10 mouse cellular contexts compared by ENCODE assay signal in the genomic region with DNA sequence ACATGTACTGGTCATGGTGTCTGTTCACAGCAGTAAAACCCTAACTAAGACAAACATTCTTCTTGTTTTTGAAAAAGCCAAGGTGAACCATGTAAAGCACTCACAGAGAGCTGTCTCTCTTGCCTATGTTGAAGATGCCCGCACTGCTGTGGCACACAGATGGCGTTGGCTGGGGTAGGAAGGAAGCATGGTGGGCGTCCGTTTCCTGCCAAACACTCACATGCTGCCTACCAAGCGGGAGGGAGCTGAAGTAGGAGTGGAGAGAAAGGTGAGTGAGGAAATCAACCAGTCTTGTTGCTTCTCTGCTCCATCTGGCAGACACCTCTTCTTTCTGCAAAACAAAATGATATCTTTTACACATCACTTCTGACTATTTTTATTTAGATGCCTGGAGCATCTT.
DNase-seq lines count a peak whose midpoint lies in the region; ATAC-seq and TF ChIP-seq lines count a peak whose summit lies in the region.
"Had no signal": no experiment of that assay in that cellular context is flagged by ENCODE, and none has a peak within 500 bp of the region (broad histone marks: within the 10 kb centered on the region; RNA-seq: fewer than 3 reads in every experiment).

No protein-coding gene starts in this region.

- no peaks in the 10 kb centered on the region for H3K4me1 ChIP-seq in hindbrain, postnatal 0 days (ENCODE audit: insufficient read depth, low read length)
- 0 out of 2 replicates have a peak, but pooled peaks cover 4% of the 10 kb centered on the region for H3K4me1 ChIP-seq in hindbrain, embryonic 12.5 days
- peaks cover 10% of the 10 kb centered on the region for H3K4me1 ChIP-seq in cerebellum, adult 2 months (ENCODE audit: control insufficient read depth, insufficient read depth, low read length)
- H3K4me1 ChIP-seq in hindbrain, embryonic 13.5 days (replicated peaks) = peaks cover 4% of the 10 kb centered on the region; the same call in 1 of the 2 replicates
- H3K4me1 ChIP-seq: forebrain, embryonic 13.5 days; hindbrain, embryonic 15.5 days had no signal

- no peak for ATAC-seq in hindbrain, postnatal 0 days
- ATAC-seq in hindbrain, embryonic 12.5 days (ENCODE audit: low FRiP score) = no peak
- ATAC-seq in hindbrain, embryonic 13.5 days (ENCODE audit: low FRiP score) = no peak
- ATAC-seq: forebrain, embryonic 13.5 days had no signal

- intact Hi-C loops in gastrocnemius, postnatal 36 days (cut with DNase I) = no loop called here

- no peak for TF ChIP-seq CTCF in hindbrain, postnatal 0 days (IDR thresholded peaks at IDR 0.05; ENCODE audit: low read depth)
- no peak for TF ChIP-seq CTCF in cerebellum, adult 2 months (IDR thresholded peaks at IDR 0.05; ENCODE audit: borderline replicate concordance, insufficient read depth, low read depth, low read length)

- H3K9ac ChIP-seq in hindbrain, postnatal 0 days (replicated peaks; ENCODE audit: low read length) = no peak overlapping the region
- H3K9ac ChIP-seq in hindbrain, embryonic 12.5 days = no peak overlapping the region
- no peak overlapping the region for H3K9ac ChIP-seq in hindbrain, embryonic 13.5 days
- H3K9ac ChIP-seq: forebrain, embryonic 13.5 days; hindbrain, embryonic 15.5 days had no signal

- TF ChIP-seq POLR2A in cerebellum, adult 2 months (IDR thresholded peaks at IDR 0.05; ENCODE audit: borderline replicate concordance, insufficient read depth, low read length) = no peak

- no peak overlapping the region for H3K4me2 ChIP-seq in hindbrain, postnatal 0 days (ENCODE audit: low read depth, low read length)
- no peak overlapping the region for H3K4me2 ChIP-seq in hindbrain, embryonic 12.5 days (replicated peaks)
- no peak overlapping the region for H3K4me2 ChIP-seq in hindbrain, embryonic 13.5 days
- H3K4me2 ChIP-seq: forebrain, embryonic 13.5 days; hindbrain, embryonic 15.5 days had no signal

- no peak overlapping the region for H3K4me3 ChIP-seq in hindbrain, postnatal 0 days (ENCODE audit: low read length)
- H3K4me3 ChIP-seq in hindbrain, embryonic 12.5 days = no peak overlapping the region
- H3K4me3 ChIP-seq in cerebellum, adult 2 months (replicated peaks; ENCODE audit: insufficient read depth, low read depth, low read length) = no peak overlapping the region
- no peak overlapping the region for H3K4me3 ChIP-seq in hindbrain, embryonic 13.5 days
- H3K4me3 ChIP-seq: forebrain, embryonic 13.5 days; hindbrain, embryonic 15.5 days had no signal

- H3K27ac ChIP-seq in hindbrain, postnatal 0 days = no peak overlapping the region
- no peak overlapping the region for H3K27ac ChIP-seq in hindbrain, embryonic 12.5 days
- no peak overlapping the region for H3K27ac ChIP-seq in cerebellum, adult 2 months (ENCODE audit: insufficient read depth, low read length)
- H3K27ac ChIP-seq in hindbrain, embryonic 13.5 days = no peak overlapping the region
- H3K27ac ChIP-seq: forebrain, embryonic 13.5 days; hindbrain, embryonic 15.5 days had no signal

- peak; percentile 28 for DNase-seq in hindbrain, postnatal 0 days (ENCODE audit: low spot score)
- peak; percentile 78 to 87 for DNase-seq in cerebellum, adult 2 months
- DNase-seq in layer of hippocampus, adult 9-11 months = peak; percentile 84
- peak; percentile 59 to 75 for DNase-seq in thymus, adult 18-20 months
- no peak for DNase-seq in gastrocnemius, postnatal 36 days
- DNase-seq in urinary bladder, postnatal 10 days (ENCODE audit: low spot score) = no peak

- no peaks in the 10 kb centered on the region for H3K36me3 ChIP-seq in hindbrain, postnatal 0 days (ENCODE audit: insufficient read depth, low read length)
- no peaks in the 10 kb centered on the region for H3K36me3 ChIP-seq in hindbrain, embryonic 12.5 days
- no peaks in the 10 kb centered on the region for H3K36me3 ChIP-seq in hindbrain, embryonic 13.5 days
- H3K36me3 ChIP-seq: hindbrain, embryonic 15.5 days had no signal

- H3K27me3 ChIP-seq in hindbrain, postnatal 0 days (ENCODE audit: insufficient read depth, low read length) = no peaks in the 10 kb centered on the region
- H3K27me3 ChIP-seq in hindbrain, embryonic 12.5 days = no peaks in the 10 kb centered on the region
- no peaks in the 10 kb centered on the region for H3K27me3 ChIP-seq in cerebellum, adult 2 months (ENCODE audit: control insufficient read depth, insufficient read depth, low read length)
- 0 out of 2 replicates have a peak, but pooled peaks cover 3% of the 10 kb centered on the region for H3K27me3 ChIP-seq in hindbrain, embryonic 13.5 days
- H3K27me3 ChIP-seq: forebrain, embryonic 13.5 days; hindbrain, embryonic 15.5 days had no signal

- no peaks in the 10 kb centered on the region for H3K9me3 ChIP-seq in hindbrain, postnatal 0 days (ENCODE audit: low read length)
- no peaks in the 10 kb centered on the region for H3K9me3 ChIP-seq in hindbrain, embryonic 12.5 days (replicated peaks)
- no peaks in the 10 kb centered on the region for H3K9me3 ChIP-seq in hindbrain, embryonic 13.5 days
- H3K9me3 ChIP-seq: forebrain, embryonic 13.5 days; hindbrain, embryonic 15.5 days had no signal

- 77% methylated on average over 5 of the region's 5 CpGs for WGBS in hindbrain, postnatal 0 days
- 93% methylated on average over 5 of the region's 5 CpGs for WGBS in hindbrain, embryonic 12.5 days
- 12% methylated on average over 5 of the region's 5 CpGs for WGBS in cerebellum, adult 2 months
- 92% methylated on average over 5 of the region's 5 CpGs for WGBS in hindbrain, embryonic 13.5 days

Comparison
In these comparisons a context has a peak if more than half of its experiments do, and no peak if none do; other contexts are left out.
1. DNase-seq: peak in hindbrain, postnatal 0 days (single experiment), cerebellum, adult 2 months (2 of 2), layer of hippocampus, adult 9-11 months (single experiment) and thymus, adult 18-20 months (2 of 2); none in gastrocnemius, postnatal 36 days (0 of 2) and urinary bladder, postnatal 10 days (single experiment).